9 mouse cellular contexts compared by ENCODE assay signal in the genomic region with DNA sequence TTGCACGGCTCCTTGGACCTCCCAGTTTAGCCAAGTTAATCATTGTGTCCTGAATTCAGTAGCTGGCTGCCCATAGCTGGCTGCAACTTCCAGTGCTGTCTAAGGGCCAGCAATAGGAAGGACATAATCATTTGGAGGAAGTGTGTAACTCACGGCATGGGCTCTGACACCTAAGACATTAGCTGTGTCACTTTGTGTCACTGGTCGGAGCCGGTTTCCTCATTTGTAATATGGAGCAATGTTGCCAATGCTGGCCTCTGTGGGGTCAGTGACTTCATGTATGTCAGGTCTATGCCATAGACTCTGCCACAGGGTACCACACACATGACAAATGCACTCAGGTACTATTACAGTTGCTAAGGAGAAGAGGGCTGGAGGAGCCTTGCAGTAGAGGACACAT. TPM values are rescaled to one million over a fixed set of nuclear protein-coding genes. Genes with fewer than 3 reads are reported as not detected.
DNase-seq lines count a peak whose midpoint lies in the region; ATAC-seq and TF ChIP-seq lines count a peak whose summit lies in the region.
"Had no signal": no experiment of that assay in that cellular context is flagged by ENCODE, and none has a peak within 500 bp of the region (broad histone marks: within the 10 kb centered on the region; RNA-seq: fewer than 3 reads in every experiment).

No protein-coding gene starts in this region.

- H3K4me1 ChIP-seq in kidney, adult 2 months (ENCODE audit: control insufficient read depth, insufficient read depth, low read length): peaks cover 13% of the 10 kb centered on the region; the same call in 1 of the 2 replicates
- H3K4me1 ChIP-seq in cortical plate, adult 2 months (ENCODE audit: control insufficient read depth, insufficient read depth, low read length): peaks cover 4% of the 10 kb centered on the region
- H3K4me1 ChIP-seq in hindbrain, postnatal 0 days (ENCODE audit: insufficient read depth, low read length): peaks cover 14% of the 10 kb centered on the region
- H3K4me1 ChIP-seq in midbrain, embryonic 15.5 days: peaks cover 30% of the 10 kb centered on the region

- no peaks in the 10 kb centered on the region for H3K27me3 ChIP-seq in kidney, adult 2 months (replicated peaks; ENCODE audit: control insufficient read depth, insufficient read depth, low read length)
- H3K27me3 ChIP-seq in hindbrain, postnatal 0 days (ENCODE audit: insufficient read depth, low read length): no peaks in the 10 kb centered on the region
- H3K27me3 ChIP-seq in midbrain, embryonic 15.5 days (replicated peaks): no peaks in the 10 kb centered on the region
- H3K27me3 ChIP-seq: Patski had no signal

- no peak for TF ChIP-seq CTCF in kidney, adult 2 months (conservative IDR thresholded peaks at IDR 0.05; ENCODE audit: insufficient read depth, insufficient read length, low read depth, low read length)
- TF ChIP-seq CTCF in cortical plate, adult 2 months (IDR thresholded peaks at IDR 0.05; ENCODE audit: extremely low read depth, insufficient read depth, low read length): no peak
- no peak for TF ChIP-seq CTCF in hindbrain, postnatal 0 days (IDR thresholded peaks at IDR 0.05; ENCODE audit: low read depth)

- no peak overlapping the region for H3K4me3 ChIP-seq in kidney, adult 2 months (ENCODE audit: insufficient read depth, low read depth, low read length)
- peak overlapping the region; percentile 62; the same call in 1 of the 2 replicates for H3K4me3 ChIP-seq in cortical plate, adult 2 months (ENCODE audit: insufficient read depth, low read length)
- no peak overlapping the region for H3K4me3 ChIP-seq in hindbrain, postnatal 0 days (ENCODE audit: low read length)
- H3K4me3 ChIP-seq in midbrain, embryonic 15.5 days: peak overlapping the region; percentile 76; the same call in 1 of the 2 replicates

- H3K4me2 ChIP-seq in hindbrain, postnatal 0 days (ENCODE audit: low read depth, low read length): peak overlapping the region; percentile 70
- peak overlapping the region; percentile 82 for H3K4me2 ChIP-seq in midbrain, embryonic 15.5 days

- peak overlapping the region; percentile 81; the same call in 1 of the 2 replicates for H3K9ac ChIP-seq in hindbrain, postnatal 0 days (replicated peaks; ENCODE audit: low read length)
- H3K9ac ChIP-seq in midbrain, embryonic 15.5 days: peak overlapping the region; percentile 59

- H3K36me3 ChIP-seq in kidney, adult 2 months (ENCODE audit: control insufficient read depth, insufficient read depth, low read length): no peaks in the 10 kb centered on the region
- peaks cover 36% of the 10 kb centered on the region for H3K36me3 ChIP-seq in hindbrain, postnatal 0 days (ENCODE audit: insufficient read depth, low read length)
- H3K36me3 ChIP-seq in midbrain, embryonic 15.5 days (replicated peaks): peaks cover 15% of the 10 kb centered on the region; the same call in 1 of the 2 replicates

- ATAC-seq in hindbrain, postnatal 0 days: no peak
- ATAC-seq in midbrain, embryonic 15.5 days (replicated peaks): no peak
- ATAC-seq: Patski had no signal

- no peak overlapping the region for H3K27ac ChIP-seq in kidney, adult 2 months (ENCODE audit: insufficient read depth, low read depth, low read length)
- no peak overlapping the region for H3K27ac ChIP-seq in cortical plate, adult 2 months (ENCODE audit: insufficient read depth, low read length)
- H3K27ac ChIP-seq in hindbrain, postnatal 0 days: no peak overlapping the region
- no peak overlapping the region for H3K27ac ChIP-seq in midbrain, embryonic 15.5 days

- peak; percentile 13 for DNase-seq in kidney, adult 2 months
- DNase-seq in kidney, postnatal 25 days: no peak
- no peak for DNase-seq in hindbrain, postnatal 0 days (ENCODE audit: low spot score)
- DNase-seq in ovary, adult 18-20 months (ENCODE audit: low spot score): no peak
- no peak for DNase-seq in layer of hippocampus, postnatal 36 days
- no peak for DNase-seq in lung, postnatal 10 days

- WGBS in kidney, adult 2 months: 73% methylated on average over 4 of the region's 4 CpGs
- 93% methylated on average over 4 of the region's 4 CpGs for WGBS in hindbrain, postnatal 0 days
- WGBS in midbrain, embryonic 15.5 days: 94% methylated on average over 4 of the region's 4 CpGs

- TF ChIP-seq POLR2A in kidney, adult 2 months (IDR thresholded peaks at IDR 0.05; ENCODE audit: low read depth, low read length): no peak
- TF ChIP-seq POLR2A in cortical plate, adult 2 months (IDR thresholded peaks at IDR 0.05; ENCODE audit: extremely low read depth, insufficient read depth, low read length): no peak

- H3K9me3 ChIP-seq in hindbrain, postnatal 0 days (ENCODE audit: low read length): no peaks in the 10 kb centered on the region
- no peaks in the 10 kb centered on the region for H3K9me3 ChIP-seq in midbrain, embryonic 15.5 days

RNA-seq across cellular contexts. Expression of a gene that starts 1.1 kb away (rescaled TPM):
- 166 and 270 TPM in 2 replicates for polyA plus RNA-seq in kidney, adult 2 months (2012; rRNA removed)
- 484 and 506 TPM in 2 replicates for polyA plus RNA-seq in cortical plate, adult 2 months (2012; rRNA removed)
- 154 and 168 TPM in 2 replicates for total RNA-seq in hindbrain, postnatal 0 days (2014; rRNA removed)
- polyA plus RNA-seq in hindbrain, postnatal 0 days (2015; fragmentation: Nextera tagmentation; extraction: Ambion mirVana): 92.2 and 101 TPM in 2 replicates
- 82.5 and 85.8 TPM in 2 replicates for polyA plus RNA-seq in midbrain, embryonic 15.5 days (2015; fragmentation: Nextera tagmentation; extraction: Ambion mirVana)
- total RNA-seq in layer of hippocampus, postnatal 36 days (2021): 100 to 1,000 TPM; 110 to 112 TPM

RNA-seq across cellular contexts. Expression of a gene that starts 1.1 kb away (rescaled TPM):
- polyA plus RNA-seq in kidney, adult 2 months (2012; rRNA removed): 12.0 and 15.5 TPM in 2 replicates
- polyA plus RNA-seq in cortical plate, adult 2 months (2012; rRNA removed): 25.6 and 25.9 TPM in 2 replicates
- total RNA-seq in hindbrain, postnatal 0 days (2014; rRNA removed): 37.9 and 50.0 TPM in 2 replicates
- 19.5 and 22.1 TPM in 2 replicates for polyA plus RNA-seq in hindbrain, postnatal 0 days (2015; fragmentation: Nextera tagmentation; extraction: Ambion mirVana)
- polyA plus RNA-seq in midbrain, embryonic 15.5 days (2015; fragmentation: Nextera tagmentation; extraction: Ambion mirVana): 22.8 and 24.2 TPM in 2 replicates
- total RNA-seq in layer of hippocampus, postnatal 36 days (2021): 10 to 100 TPM; 32.4 to 34.7 TPM

RNA-seq across cellular contexts. Expression of a gene that starts 21.6 kb away (rescaled TPM):
- polyA plus RNA-seq in kidney, adult 2 months (2012; rRNA removed): 51.1 and 51.9 TPM in 2 replicates
- 47.5 TPM in 2 replicates for polyA plus RNA-seq in cortical plate, adult 2 months (2012; rRNA removed)
- total RNA-seq in hindbrain, postnatal 0 days (2014; rRNA removed): 38.2 and 41.2 TPM in 2 replicates
- 32.6 and 33.4 TPM in 2 replicates for polyA plus RNA-seq in hindbrain, postnatal 0 days (2015; fragmentation: Nextera tagmentation; extraction: Ambion mirVana)
- 22.4 and 24.5 TPM in 2 replicates for polyA plus RNA-seq in midbrain, embryonic 15.5 days (2015; fragmentation: Nextera tagmentation; extraction: Ambion mirVana)
- 10 to 100 TPM; 18.4 to 18.9 TPM for total RNA-seq in layer of hippocampus, postnatal 36 days (2021)

Comparison
In these comparisons a context has a peak if more than half of its experiments do, and no peak if none do; other contexts are left out.
1. H3K4me3 ChIP-seq: peak in cortical plate, adult 2 months (single experiment) and midbrain, embryonic 15.5 days (single experiment); none in kidney, adult 2 months (single experiment) and hindbrain, postnatal 0 days (single experiment).